ENCODE assay signal across 20 mouse cellular contexts in genomic region chr2:96796681-96797385, GRCm38 (mm10).
DNase-seq lines count a peak whose midpoint lies in the region; ATAC-seq and TF ChIP-seq lines count a peak whose summit lies in the region.
"Had no signal": no experiment of that assay in that cellular context is flagged by ENCODE, and none has a peak within 500 bp of the region (broad histone marks: within the 10 kb centered on the region; RNA-seq: fewer than 3 reads in every experiment).

No protein-coding gene starts in this region.

- peak; percentile 49; the same call in 1 of the 2 replicates for ATAC-seq in cerebellum, adult (ENCODE audit: insufficient number of reproducible peaks, low FRiP score, low TSS enrichment)
- ATAC-seq in stomach, postnatal 0 days (ENCODE audit: low FRiP score, low TSS enrichment): no peak
- ATAC-seq: activated CD4-positive, CD25-positive, alpha-beta regulatory T cell, adult 4 months; CD4-positive, CD25-positive, alpha-beta regulatory T cell, adult 4 months; forebrain, embryonic 16.5 days; inflammation-experienced regulatory T-cells, adult 6 months had no signal

- no peak overlapping the region for H3K4me2 ChIP-seq in stomach, postnatal 0 days (replicated peaks; ENCODE audit: low read depth)
- H3K4me2 ChIP-seq: embryonic facial prominence, embryonic 13.5 days; forebrain, embryonic 12.5 days; heart, embryonic 13.5 days; hindbrain, embryonic 15.5 days had no signal

- H3K36me3 ChIP-seq in stomach, postnatal 0 days (ENCODE audit: control insufficient read depth, insufficient read depth, low read length): no peaks in the 10 kb centered on the region
- H3K36me3 ChIP-seq: embryonic facial prominence, embryonic 13.5 days; forebrain, embryonic 12.5 days; heart, embryonic 13.5 days; hindbrain, embryonic 15.5 days had no signal

- no peaks in the 10 kb centered on the region for H3K27me3 ChIP-seq in stomach, postnatal 0 days (ENCODE audit: control insufficient read depth, insufficient read depth, low read length)
- H3K27me3 ChIP-seq: embryonic facial prominence, embryonic 13.5 days; forebrain, embryonic 12.5 days; heart, embryonic 13.5 days; hindbrain, embryonic 15.5 days had no signal

- no peaks in the 10 kb centered on the region for H3K9me3 ChIP-seq in stomach, postnatal 0 days (ENCODE audit: control insufficient read depth, low read length)
- H3K9me3 ChIP-seq: embryonic facial prominence, embryonic 13.5 days; forebrain, embryonic 12.5 days; heart, embryonic 13.5 days; hindbrain, embryonic 15.5 days had no signal

- no peak for TF ChIP-seq CTCF in stomach, postnatal 0 days (IDR thresholded peaks at IDR 0.05; ENCODE audit: low read depth)

- TF ChIP-seq EP300 in stomach, postnatal 0 days (optimal IDR thresholded peaks at IDR 0.05): no peak

- no peaks in the 10 kb centered on the region for H3K4me1 ChIP-seq in stomach, postnatal 0 days (replicated peaks; ENCODE audit: control insufficient read depth, insufficient read depth)
- H3K4me1 ChIP-seq: embryonic facial prominence, embryonic 13.5 days; forebrain, embryonic 12.5 days; heart, embryonic 13.5 days; hindbrain, embryonic 15.5 days had no signal

- no peak for DNase-seq in cerebellum, postnatal 4 days (ENCODE audit: low spot score in 2 of 2)
- DNase-seq in heart, adult 11 months: peak; percentile 86
- no peak for DNase-seq in heart, adult 8-10 months (ENCODE audit: low spot score)
- peak; percentile 2 for DNase-seq in urinary bladder, postnatal 14 days (ENCODE audit: low spot score)
- no peak for DNase-seq in urinary bladder, postnatal 4 days (ENCODE audit: low spot score in 2 of 2)
- peak; percentile 17 for DNase-seq in stomach, postnatal 0 days (ENCODE audit: low spot score)
- DNase-seq in kidney, postnatal 10 days: no peak
- DNase-seq: adrenal gland, postnatal 14 days; B cell, adult 2 months; gastrocnemius, postnatal 14 days; heart, postnatal 36 days had no signal

- no peak overlapping the region for H3K4me3 ChIP-seq in stomach, postnatal 0 days (ENCODE audit: low read depth, low read length)
- H3K4me3 ChIP-seq: embryonic facial prominence, embryonic 13.5 days; forebrain, embryonic 12.5 days; heart, embryonic 13.5 days; hindbrain, embryonic 15.5 days had no signal

- no peak overlapping the region for H3K9ac ChIP-seq in stomach, postnatal 0 days (ENCODE audit: low read length)
- H3K9ac ChIP-seq: embryonic facial prominence, embryonic 13.5 days; forebrain, embryonic 12.5 days; heart, embryonic 13.5 days; hindbrain, embryonic 15.5 days had no signal

- 33% methylated on average over 6 of the region's 6 CpGs for WGBS in stomach, postnatal 0 days

- no peak overlapping the region for H3K27ac ChIP-seq in stomach, postnatal 0 days (replicated peaks)
- H3K27ac ChIP-seq: embryonic facial prominence, embryonic 13.5 days; forebrain, embryonic 12.5 days; heart, embryonic 13.5 days; hindbrain, embryonic 15.5 days had no signal

Comparison
In these comparisons a context has a peak if more than half of its experiments do, and no peak if none do; other contexts are left out.
1. DNase-seq: peak in heart, adult 11 months (single experiment), urinary bladder, postnatal 14 days (single experiment) and stomach, postnatal 0 days (single experiment); none in cerebellum, postnatal 4 days (0 of 2), heart, adult 8-10 months (single experiment), urinary bladder, postnatal 4 days (0 of 2) and kidney, postnatal 10 days (single experiment).